Mouse (Mus musculus) forebrain, embryonic 12.5 days (tissue): Measurements from ENCODE around the gene Trpm2. TPM values are rescaled to one million over a fixed set of nuclear protein-coding genes. Genes with fewer than 3 reads are reported as not detected.
"Not testable (repeated sequence)": the region's sequence is repeated elsewhere in the genome, so short reads cannot be mapped to it uniquely, and the experiment has no call there.

Experiments
- ATAC-seq: fragments of 200-750 bp; cut with Nextera tagmentation; 2 replicates; pipeline ENCODE4 v1.8.0; 2017; ENCODE audit warnings: moderate TSS enrichment; ENCODE audit not compliant: low FRiP score
- H3K27ac ChIP-seq: fragments of 300-500 bp; sonication (generic); 2 replicates; pipeline ENCODE4 v1.5.1; 2016; ENCODE audit warnings: mild to moderate bottlenecking
- H3K27me3 ChIP-seq: fragments of 300-500 bp; sonication (generic); 2 replicates; pipeline ENCODE4 v1.6.1; 2016; ENCODE audit warnings: mild to moderate bottlenecking
- H3K36me3 ChIP-seq: fragments of 300-500 bp; sonication (generic); replicated peaks from 2 replicates; pipeline ENCODE4 v1.6.1; 2016; ENCODE audit warnings: mild to moderate bottlenecking
- H3K4me1 ChIP-seq: fragments of 300-500 bp; sonication (generic); 2 replicates; pipeline ENCODE4 v1.6.1; 2016
- H3K4me2 ChIP-seq: fragments of 300-500 bp; sonication (generic); 2 replicates; pipeline ENCODE4 v1.6.1; 2016; ENCODE audit warnings: mild to moderate bottlenecking, moderate library complexity
- H3K4me3 ChIP-seq: fragments of 300-500 bp; sonication (generic); replicated peaks from 2 replicates; pipeline ENCODE4 v1.5.1; 2016; ENCODE audit warnings: mild to moderate bottlenecking
- H3K9ac ChIP-seq: fragments of 300-500 bp; sonication (generic); 2 replicates; pipeline ENCODE4 v1.6.1; 2016; ENCODE audit warnings: mild to moderate bottlenecking
- H3K9me3 ChIP-seq: fragments of 300-500 bp; sonication (generic); 2 replicates; pipeline ENCODE4 v1.6.1; 2016
- WGBS: fragments of 180-500 bp; shearing (Covaris S2); methylation state at CpG from one replicate; pipeline ENCODE4 v1.1.7; 2016; 5-methylcytosine and 5-hydroxymethylcytosine counted together
- polyA plus RNA-seq: library from polyadenylated mRNA; unstranded; fragments of >200 nt; fragmentation: Nextera tagmentation; extraction: Ambion mirVana; gene quantifications from 2 replicates; pipeline ENCODE4 v1.2.1, GENCODE M21; 2016

Gene Trpm2
- polyA plus RNA-seq: 0.62 and 1.1 TPM in 2 replicates

DNA sequence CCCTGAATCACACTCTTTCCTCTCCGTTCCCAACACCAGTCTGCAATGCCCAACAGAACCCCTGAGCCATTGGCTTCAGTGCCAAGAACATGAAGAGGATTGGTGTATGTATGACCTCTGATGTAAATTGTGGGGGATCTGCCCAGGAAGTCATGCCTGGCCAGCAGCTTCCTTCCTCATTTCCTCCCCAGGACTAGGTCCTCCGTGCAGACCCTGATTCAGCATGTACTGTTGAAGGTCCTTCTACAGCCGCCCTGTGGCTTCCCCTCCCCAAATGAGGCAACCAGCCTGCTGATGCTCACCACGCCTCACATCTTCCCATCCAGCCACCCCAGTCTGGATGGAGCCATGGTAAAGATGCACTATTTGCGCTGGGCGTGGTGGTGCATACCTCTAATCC, at the start of gene Trpm2:
Gene Trpm2, minus strand, starts transcription at position 83 of the 400 bp plus-strand sequence.
- H3K9me3 ChIP-seq: no peaks in the 10 kb centered on the region
- no peak within 1 kb of the TSS for H3K27ac ChIP-seq
- H3K36me3 ChIP-seq: no peaks in the 10 kb centered on the region
- peak within 1 kb of the TSS; percentile 36 for H3K4me3 ChIP-seq
- H3K27me3 ChIP-seq: peaks cover 30% of the 10 kb centered on the region
- H3K4me1 ChIP-seq: peaks cover 12% of the 10 kb centered on the region
- H3K4me2 ChIP-seq: peak within 1 kb of the TSS; percentile 66
- peak within 1 kb of the TSS; percentile 47 for H3K9ac ChIP-seq
- 90% methylated on average over 6 of the region's 6 CpGs for WGBS
- no peak for ATAC-seq

DNA sequence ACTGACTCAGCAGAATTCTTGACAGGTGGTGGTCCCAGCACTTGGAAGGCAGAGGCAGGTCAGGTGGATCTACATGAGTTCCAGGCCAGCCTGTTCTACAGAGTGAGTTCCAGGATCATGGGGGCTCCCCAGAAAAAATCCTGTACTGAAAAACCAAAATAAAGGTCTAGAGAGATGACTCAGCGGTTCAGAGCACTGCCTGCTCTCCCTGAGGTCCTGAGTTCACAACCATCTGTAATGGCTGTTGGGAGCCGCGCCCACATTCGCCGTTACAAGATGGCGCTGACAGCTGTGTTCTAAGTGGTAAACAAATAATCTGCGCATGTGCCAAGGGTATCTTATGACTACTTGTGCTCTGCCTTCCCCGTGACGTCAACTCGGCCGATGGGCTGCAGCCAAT, 49.6 kb upstream of the Trpm2 start:
- not testable (repeated sequence) for H3K27ac ChIP-seq, H3K4me3 ChIP-seq, ATAC-seq, H3K9me3 ChIP-seq, H3K4me1 ChIP-seq, H3K9ac ChIP-seq, H3K4me2 ChIP-seq, H3K36me3 ChIP-seq, H3K27me3 ChIP-seq
- over 99% methylated on average over 7 of the region's 11 CpGs for WGBS

DNA sequence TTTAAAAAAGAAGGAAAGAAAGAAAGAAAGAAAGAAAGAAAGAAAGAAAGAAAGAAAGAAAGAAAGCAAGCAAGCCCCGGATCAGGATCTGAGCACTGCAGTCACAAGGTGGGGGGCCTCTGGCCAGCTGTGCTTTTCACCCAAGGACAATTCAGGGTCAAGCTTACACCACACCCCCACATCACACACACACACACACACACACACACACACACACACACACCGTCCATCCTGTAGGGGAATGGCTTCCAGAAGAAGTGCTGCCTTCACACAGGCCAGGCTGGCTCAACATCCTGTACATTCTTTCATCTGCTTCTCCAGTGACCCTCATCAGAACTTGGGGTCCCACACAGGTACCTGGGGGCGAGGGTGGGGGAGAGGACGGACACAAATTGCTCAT, 48.9 kb upstream of the Trpm2 start:
- Histone ChIP-seq H3K9ac (no peak overlapping the region), H3K4me2 (no peak overlapping the region), H3K36me3 (no peaks in the 10 kb centered on the region), H3K27me3 (no peaks in the 10 kb centered on the region), H3K4me3 (no peak overlapping the region), H3K27ac (no peak overlapping the region), H3K9me3 (no peaks in the 10 kb centered on the region), H3K4me1 (0 out of 2 replicates have a peak, but pooled peaks cover 2% of the 10 kb centered on the region)
- WGBS: 80% methylated on average over 4 of the region's 4 CpGs
- ATAC-seq: 0 out of 2 replicates have a peak, but pooled peaks have one; percentile 33

DNA sequence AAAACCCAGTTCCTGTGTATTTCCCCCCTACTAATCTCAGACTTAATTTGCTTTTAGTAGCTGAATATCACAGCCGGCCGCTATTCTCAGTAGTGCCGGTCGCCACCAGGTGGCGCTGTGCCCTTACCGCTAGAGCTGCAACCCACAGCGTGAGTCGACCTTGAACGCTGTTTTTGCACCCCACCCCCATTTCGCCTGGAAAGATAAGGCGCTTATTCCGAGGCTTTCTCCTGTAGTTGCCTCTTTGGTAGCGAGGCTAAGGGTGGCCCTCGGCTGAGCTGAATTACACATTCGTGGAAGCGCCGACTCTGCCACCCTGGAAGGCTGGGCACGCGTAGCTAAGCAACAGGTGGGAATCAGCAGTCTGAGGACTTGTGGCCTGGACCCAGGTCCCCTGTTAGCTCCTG, 48.4 kb upstream of the Trpm2 start:
- no peak overlapping the region for H3K27ac ChIP-seq
- H3K27me3 ChIP-seq: no peaks in the 10 kb centered on the region
- H3K9me3 ChIP-seq: no peaks in the 10 kb centered on the region
- ATAC-seq: peak; percentile 73; the same call in 1 of the 2 replicates
- H3K36me3 ChIP-seq: no peaks in the 10 kb centered on the region
- WGBS: 15% methylated on average over 19 of the region's 19 CpGs
- H3K4me2 ChIP-seq: peak overlapping the region; percentile 55
- peak overlapping the region; percentile 29 for H3K4me3 ChIP-seq
- no peak overlapping the region for H3K9ac ChIP-seq
- H3K4me1 ChIP-seq: 0 out of 2 replicates have a peak, but pooled peaks cover 2% of the 10 kb centered on the region

DNA sequence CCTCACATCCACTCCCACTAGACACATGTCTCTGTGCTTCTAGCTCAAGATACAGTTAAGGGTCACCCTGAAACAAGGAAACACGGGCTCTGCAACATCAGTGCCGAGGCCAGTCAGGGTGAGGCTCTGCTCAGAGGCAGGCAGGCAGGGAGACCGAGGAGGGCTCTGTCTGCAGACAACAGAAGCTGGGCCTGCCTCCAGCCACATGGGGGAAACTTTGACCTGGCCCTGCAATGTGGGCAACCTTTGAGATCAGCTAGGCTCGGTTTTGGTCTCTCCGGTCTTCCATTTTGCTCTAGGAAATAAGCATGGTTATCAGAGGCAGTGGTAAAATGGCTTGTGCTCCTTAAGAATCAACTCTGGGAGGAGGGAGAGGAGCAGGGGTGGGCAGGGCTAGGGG, 46.0 kb upstream of the Trpm2 start:
- H3K27ac ChIP-seq: no peak overlapping the region
- no peaks in the 10 kb centered on the region for H3K36me3 ChIP-seq
- no peak for ATAC-seq
- 0 out of 2 replicates have a peak, but pooled peaks cover 2% of the 10 kb centered on the region for H3K4me1 ChIP-seq
- WGBS: 48% methylated on average over 5 of the region's 5 CpGs
- H3K4me3 ChIP-seq: no peak overlapping the region
- no peak overlapping the region for H3K9ac ChIP-seq
- no peaks in the 10 kb centered on the region for H3K9me3 ChIP-seq
- no peak overlapping the region for H3K4me2 ChIP-seq
- H3K27me3 ChIP-seq: no peaks in the 10 kb centered on the region

DNA sequence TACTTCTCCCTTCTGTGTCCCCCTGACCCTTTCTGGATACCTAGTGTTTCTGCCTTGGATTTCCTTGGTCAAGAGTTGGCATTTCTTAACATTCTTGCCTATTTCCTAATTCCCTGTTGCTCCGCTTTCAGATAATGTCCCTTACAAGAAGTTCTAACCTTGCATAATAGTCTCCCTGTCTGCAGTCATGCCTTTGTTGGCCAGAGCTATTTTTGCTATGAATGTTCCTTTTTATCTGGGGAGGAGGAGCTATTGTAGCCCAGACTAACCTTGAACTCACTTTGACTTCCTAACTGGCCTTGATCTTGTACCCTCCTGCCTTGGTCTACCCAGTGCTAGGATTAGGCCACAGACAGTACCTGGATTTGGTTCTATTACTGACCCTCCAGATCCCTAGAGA, 45.1 kb upstream of the Trpm2 start:
- Histone ChIP-seq H3K27ac (no peak overlapping the region), H3K9me3 (no peaks in the 10 kb centered on the region), H3K4me1 (peaks cover 2% of the 10 kb centered on the region; the same call in 1 of the 2 replicates), H3K9ac (no peak overlapping the region), H3K27me3 (0 out of 2 replicates have a peak, but pooled peaks cover 2% of the 10 kb centered on the region), H3K4me3 (no peak overlapping the region), H3K4me2 (no peak overlapping the region), H3K36me3 (no peaks in the 10 kb centered on the region)
- WGBS: 97% methylated on average over 1 of the region's 1 CpGs
- no peak for ATAC-seq

DNA sequence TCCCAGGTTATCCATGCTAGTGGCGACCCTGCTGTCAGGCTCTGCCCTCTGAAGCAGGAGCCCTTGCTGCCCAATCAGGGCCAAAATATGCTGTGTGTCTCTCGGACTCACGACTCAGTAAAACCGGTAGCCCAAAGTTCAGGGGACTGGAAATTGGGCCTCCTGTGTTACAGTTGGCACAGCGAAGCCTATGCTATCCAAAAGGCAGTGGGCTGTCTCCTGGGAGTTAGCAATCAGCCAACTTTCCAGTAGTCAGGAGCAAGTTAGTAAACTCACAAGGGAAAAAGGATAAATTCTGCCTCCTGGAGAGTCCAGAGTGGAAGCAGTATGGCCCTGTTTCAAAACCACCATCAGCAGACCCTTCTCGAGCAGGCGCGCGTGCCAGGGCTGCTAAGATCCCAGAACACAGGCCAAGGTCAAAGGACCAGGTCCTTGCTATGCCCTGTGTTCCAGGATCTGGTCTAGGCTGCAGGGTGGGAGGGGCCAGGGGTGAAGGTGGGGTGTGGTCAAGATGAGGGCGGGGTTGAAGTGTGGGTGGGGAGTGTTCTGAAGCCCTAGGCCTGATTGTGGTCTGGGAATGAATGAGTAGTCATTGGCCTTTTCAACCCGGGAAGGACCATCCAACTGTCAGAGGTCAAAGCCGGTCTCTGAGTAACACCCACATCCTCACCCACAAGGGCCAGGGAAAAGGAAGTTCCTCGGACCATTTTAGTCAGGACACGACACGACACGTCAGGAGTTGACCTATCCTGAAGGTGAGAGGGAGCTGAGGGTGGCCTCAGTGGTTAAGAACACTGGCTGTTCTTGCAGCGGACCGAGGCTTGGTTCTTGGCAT, 42.5 kb upstream of the Trpm2 start:
- H3K4me1 ChIP-seq: peaks cover 12% of the 10 kb centered on the region
- H3K9me3 ChIP-seq: no peaks in the 10 kb centered on the region
- no peak for ATAC-seq
- H3K4me2 ChIP-seq: no peak overlapping the region
- WGBS: 95% methylated on average over 18 of the region's 18 CpGs
- H3K27me3 ChIP-seq: 0 out of 2 replicates have a peak, but pooled peaks cover 2% of the 10 kb centered on the region
- H3K9ac ChIP-seq: no peak overlapping the region
- H3K27ac ChIP-seq: no peak overlapping the region
- no peaks in the 10 kb centered on the region for H3K36me3 ChIP-seq
- no peak overlapping the region for H3K4me3 ChIP-seq

DNA sequence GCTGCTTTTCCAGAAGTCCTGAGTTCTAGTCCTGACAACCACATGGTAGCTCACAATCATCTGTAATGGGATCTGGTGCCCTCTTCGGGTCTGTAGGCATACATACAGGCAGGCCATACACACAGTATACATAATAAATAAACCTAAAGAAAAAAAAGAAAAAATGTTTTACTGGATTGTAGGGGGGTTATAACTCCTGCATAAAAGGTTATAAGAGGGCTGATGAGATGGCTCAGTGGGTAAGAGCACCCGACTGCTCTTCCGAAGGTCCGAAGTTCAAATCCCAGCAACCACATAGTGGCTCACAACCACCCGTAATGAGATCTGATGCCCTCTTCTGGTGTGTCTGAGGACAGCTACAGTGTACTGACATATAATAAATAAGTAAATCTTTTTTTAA, 40.8 kb upstream of the Trpm2 start:
- peaks cover 30% of the 10 kb centered on the region for H3K4me1 ChIP-seq
- H3K27me3 ChIP-seq, H3K4me2 ChIP-seq, H3K9ac ChIP-seq, H3K36me3 ChIP-seq, H3K9me3 ChIP-seq, H3K4me3 ChIP-seq, H3K27ac ChIP-seq, ATAC-seq: not testable (repeated sequence)
- WGBS: 91% methylated on average over 5 of the region's 5 CpGs

DNA sequence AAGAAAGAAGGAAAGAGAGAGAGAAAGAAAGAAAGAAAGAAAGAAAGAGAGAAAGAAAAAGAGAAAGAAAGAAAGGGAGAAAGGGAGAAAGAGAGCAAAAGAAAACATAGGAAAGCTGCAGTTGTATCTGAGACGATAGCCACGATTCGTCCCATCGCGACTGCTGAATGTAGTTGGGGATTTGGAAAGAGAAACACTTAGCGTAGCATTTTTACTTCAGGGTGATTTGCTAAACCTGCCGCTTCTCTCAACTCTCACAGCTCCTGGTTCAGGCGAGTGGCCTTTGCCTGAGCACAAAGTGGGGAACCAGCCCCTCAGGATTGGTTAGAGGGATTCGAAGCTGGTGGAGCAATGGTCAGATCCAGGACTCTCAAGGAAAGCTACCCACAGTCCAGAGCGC, 40.0 kb upstream of the Trpm2 start:
- Histone ChIP-seq H3K9ac (no peak overlapping the region), H3K4me2 (peak overlapping the region; percentile 85), H3K27ac (no peak overlapping the region), H3K36me3 (no peaks in the 10 kb centered on the region), H3K4me3 (no peak overlapping the region), H3K4me1 (peaks cover 33% of the 10 kb centered on the region), H3K27me3 (0 out of 2 replicates have a peak, but pooled peaks cover 2% of the 10 kb centered on the region), H3K9me3 (no peaks in the 10 kb centered on the region)
- no peak for ATAC-seq
- 16% methylated on average over 10 of the region's 10 CpGs for WGBS

DNA sequence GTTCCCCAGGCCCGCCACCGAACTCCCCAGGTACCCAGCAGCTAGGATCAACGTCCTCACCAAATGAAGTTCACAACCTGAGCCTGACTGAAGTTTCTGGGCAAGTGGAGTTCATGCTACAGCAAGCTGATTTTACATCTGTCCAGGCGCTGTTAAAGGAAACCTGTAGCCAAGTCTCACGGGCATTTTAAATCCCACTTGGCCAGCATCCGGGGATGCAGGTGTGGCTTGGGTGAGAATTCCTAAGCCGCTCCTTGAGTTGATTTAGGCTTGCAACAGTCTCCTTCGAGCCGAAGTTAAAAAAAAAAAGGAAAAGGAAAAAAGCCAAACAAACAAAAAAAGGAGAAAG, 39.6 kb upstream of the Trpm2 start, which contains the start of gene Pfkl:
Gene Pfkl, minus strand, starts transcription at position 139 of the 349 bp plus-strand sequence.
- H3K4me3 ChIP-seq: peak within 1 kb of the TSS; percentile 78
- H3K9ac ChIP-seq: peak within 1 kb of the TSS; percentile 81
- H3K9me3 ChIP-seq: no peaks in the 10 kb centered on the region
- 0 out of 2 replicates have a peak, but pooled peaks cover 2% of the 10 kb centered on the region for H3K27me3 ChIP-seq
- peak within 1 kb of the TSS; percentile 98 for H3K27ac ChIP-seq
- ATAC-seq: no peak
- under 1% methylated on average over 9 of the region's 9 CpGs for WGBS
- H3K4me2 ChIP-seq: peak within 1 kb of the TSS; percentile 85
- H3K4me1 ChIP-seq: peaks cover 33% of the 10 kb centered on the region
- H3K36me3 ChIP-seq: no peaks in the 10 kb centered on the region

DNA sequence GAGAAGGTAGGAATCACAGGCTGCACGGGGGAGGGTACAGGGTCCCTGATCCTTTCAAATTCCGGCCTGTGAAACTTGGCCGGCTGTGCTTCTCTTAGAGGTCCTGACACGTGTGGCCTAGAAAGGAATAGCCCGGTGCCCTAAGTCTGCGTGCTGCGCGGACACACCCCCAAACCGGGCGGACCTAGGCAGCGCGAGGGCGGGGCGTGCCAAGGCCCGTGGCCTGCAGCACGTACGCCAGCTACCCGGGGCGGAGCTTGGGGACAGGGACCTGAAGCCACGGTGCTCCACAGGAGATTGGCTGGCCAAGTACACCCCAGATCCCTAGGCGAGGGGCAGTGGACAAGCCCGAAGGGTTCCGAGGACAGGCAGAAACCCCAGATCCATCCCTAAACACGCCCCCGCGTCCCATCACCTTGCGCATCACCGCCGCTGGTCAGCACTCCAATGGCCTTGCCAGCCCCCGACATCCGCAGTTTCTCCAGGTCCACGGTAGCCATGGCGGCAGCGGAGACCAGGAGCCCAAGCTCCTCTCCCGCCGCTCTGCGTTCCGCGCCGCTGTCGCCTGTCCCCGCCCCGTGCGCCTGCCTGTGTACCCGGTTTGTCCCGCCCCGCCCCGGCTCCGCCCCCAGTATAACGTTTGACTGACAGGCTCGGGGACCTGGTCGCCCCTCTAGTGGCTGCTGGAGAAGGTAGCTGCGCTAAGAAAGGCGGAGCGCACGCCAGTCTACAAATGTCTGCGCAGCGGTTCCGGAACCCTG, 39.0 kb upstream of the Trpm2 start:
- H3K4me1 ChIP-seq: peaks cover 33% of the 10 kb centered on the region
- WGBS: 0% methylated on average over 58 of the region's 59 CpGs
- peak overlapping the region; percentile 81 for H3K9ac ChIP-seq
- peak overlapping the region; percentile 78 for H3K4me3 ChIP-seq
- peak overlapping the region; percentile 98 for H3K27ac ChIP-seq
- peak overlapping the region; percentile 85 for H3K4me2 ChIP-seq
- peak; percentile 97 for ATAC-seq
- 0 out of 2 replicates have a peak, but pooled peaks cover 2% of the 10 kb centered on the region for H3K27me3 ChIP-seq
- H3K9me3 ChIP-seq: no peaks in the 10 kb centered on the region
- peaks cover 4% of the 10 kb centered on the region for H3K36me3 ChIP-seq

DNA sequence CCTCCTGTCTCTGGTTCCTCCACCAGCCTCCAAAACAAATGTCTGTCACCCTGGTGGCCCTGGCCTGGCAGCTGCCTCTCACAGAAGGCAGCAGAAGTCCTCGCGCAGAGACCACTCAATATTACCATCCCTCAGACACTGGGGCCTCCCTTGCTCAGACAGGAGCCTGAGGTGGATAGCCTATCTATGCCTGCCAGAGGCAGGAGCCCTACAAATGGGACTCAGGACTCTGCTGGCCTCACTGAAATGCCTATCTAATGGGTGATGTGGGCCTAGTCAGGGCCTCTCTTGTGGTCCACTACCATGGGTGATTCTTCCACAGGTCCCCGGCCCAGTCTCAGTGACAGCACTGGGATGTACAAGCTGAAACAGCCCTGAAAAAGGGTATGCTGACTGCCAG, 37.8 kb upstream of the Trpm2 start:
- WGBS: 81% methylated on average over 3 of the region's 3 CpGs
- peaks cover 33% of the 10 kb centered on the region for H3K4me1 ChIP-seq
- peak overlapping the region; percentile 81 for H3K9ac ChIP-seq
- H3K4me2 ChIP-seq: peak overlapping the region; percentile 85
- H3K4me3 ChIP-seq: peak overlapping the region; percentile 78
- peaks cover 6% of the 10 kb centered on the region for H3K36me3 ChIP-seq
- H3K9me3 ChIP-seq: no peaks in the 10 kb centered on the region
- H3K27ac ChIP-seq: no peak overlapping the region; the same call in 1 of the 2 replicates
- 0 out of 2 replicates have a peak, but pooled peaks cover 2% of the 10 kb centered on the region for H3K27me3 ChIP-seq
- no peak for ATAC-seq
